Mouse (Mus musculus): ENCODE measurements around the gene Eif3l. TPM values are rescaled to one million over a fixed set of nuclear protein-coding genes. Genes with fewer than 3 reads are reported as not detected.
A peak's percentile ranks its signal among the peaks of the same experiment; 100 is the strongest.

Gene Eif3l
- polyA plus RNA-seq, 1 experiment from 2014 or later = 99.3 TPM

DNA sequence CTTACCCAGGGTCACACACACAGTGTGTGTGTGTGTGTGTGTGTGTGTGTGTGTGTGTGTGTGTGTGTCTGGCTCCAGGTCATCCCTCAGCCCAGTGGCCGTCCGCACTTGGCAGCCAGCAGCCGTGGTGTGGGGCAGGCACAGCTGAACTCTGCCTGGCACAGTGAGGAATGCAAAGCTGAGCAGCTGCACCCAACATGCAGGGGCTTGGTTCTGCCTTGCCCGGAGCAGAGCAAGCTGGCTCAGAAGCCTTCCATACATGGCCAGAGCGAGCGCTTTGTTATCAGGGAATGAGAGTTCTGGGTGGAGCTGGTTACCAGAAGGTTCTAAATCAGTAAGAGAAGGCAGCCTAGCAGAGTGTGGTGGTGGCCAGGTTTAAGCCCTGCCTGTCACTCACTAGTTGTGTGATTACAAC is 22.6 kb downstream of the Eif3l start:
- Histone ChIP-seq H3K36me3 (ENCODE audit: insufficient read depth, low read length) (peaks cover 11% of the 10 kb centered on the region; the same call in 1 of the 2 replicates), H3K9ac (replicated peaks; ENCODE audit: low read depth) (no peak overlapping the region), H3K27me3 (replicated peaks; ENCODE audit: insufficient read depth, low read length) (no peaks in the 10 kb centered on the region), H3K4me1 (ENCODE audit: insufficient read depth, low read depth, low read length) (peaks cover 19% of the 10 kb centered on the region), H3K27ac (ENCODE audit: low read length) (peak overlapping the region; percentile 51), H3K9me3 (ENCODE audit: low read length) (no peaks in the 10 kb centered on the region), H3K4me3 (ENCODE audit: low read depth, low read length) (no peak overlapping the region), H3K4me2 (replicated peaks; ENCODE audit: low read depth, low read length) (peak overlapping the region; percentile 20; the same call in 1 of the 2 replicates)
- TF ChIP-seq CTCF (IDR thresholded peaks at IDR 0.05) = no peak
- TF ChIP-seq EP300 (IDR thresholded peaks at IDR 0.05) = no peak
- ATAC-seq (peak; percentile 66), DNase-seq (ENCODE audit: low spot score) (peak; percentile 62)
- WGBS = 11% methylated on average over 6 of the region's 6 CpGs

DNA sequence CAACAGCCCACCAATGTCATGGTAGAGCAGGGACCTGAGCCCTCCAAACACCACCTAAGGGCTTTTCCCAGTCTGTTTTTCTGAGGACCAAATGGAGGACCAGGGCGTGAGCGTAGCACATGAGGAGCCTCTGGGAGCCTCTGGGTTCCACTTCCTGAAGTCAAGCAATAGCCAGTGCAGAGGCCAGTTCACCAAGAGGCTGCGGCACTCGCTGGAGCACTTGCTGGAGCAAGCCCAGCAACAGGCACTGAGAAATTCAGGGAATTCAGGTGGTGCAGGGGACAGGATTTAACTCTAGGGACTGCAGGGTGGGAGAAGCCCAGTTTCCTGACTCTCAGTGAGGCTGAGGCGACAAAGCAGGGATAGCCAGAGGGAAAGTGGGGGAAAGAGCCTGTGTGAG is 23.2 kb downstream of the Eif3l start:
- H3K36me3 ChIP-seq (ENCODE audit: insufficient read depth, low read length) = peaks cover 8% of the 10 kb centered on the region; the same call in 1 of the 2 replicates
- H3K4me2 ChIP-seq (replicated peaks; ENCODE audit: low read depth, low read length) = no peak overlapping the region
- ATAC-seq (no peak), DNase-seq (ENCODE audit: low spot score) (peak; percentile 25)
- H3K4me3 ChIP-seq (ENCODE audit: low read depth, low read length) = no peak overlapping the region
- no peaks in the 10 kb centered on the region for H3K27me3 ChIP-seq (replicated peaks; ENCODE audit: insufficient read depth, low read length)
- 36% methylated on average over 5 of the region's 5 CpGs for WGBS
- H3K9me3 ChIP-seq (ENCODE audit: low read length) = no peaks in the 10 kb centered on the region
- H3K27ac ChIP-seq (ENCODE audit: low read length) = peak overlapping the region; percentile 51
- TF ChIP-seq EP300 (IDR thresholded peaks at IDR 0.05) = no peak
- no peak overlapping the region for H3K9ac ChIP-seq (replicated peaks; ENCODE audit: low read depth)
- peaks cover 19% of the 10 kb centered on the region for H3K4me1 ChIP-seq (ENCODE audit: insufficient read depth, low read depth, low read length)

GRCm38 (mm10) chr15:79098868-79099267 is 23.9 kb downstream of the Eif3l start:
- peaks cover 5% of the 10 kb centered on the region; the same call in 1 of the 2 replicates for H3K36me3 ChIP-seq (ENCODE audit: insufficient read depth, low read length)
- H3K9me3 ChIP-seq (ENCODE audit: low read length) = no peaks in the 10 kb centered on the region
- TF ChIP-seq CTCF (IDR thresholded peaks at IDR 0.05) = no peak
- TF ChIP-seq EP300 (IDR thresholded peaks at IDR 0.05) = 0 out of 2 replicates have a peak, but pooled peaks have one; percentile 34
- H3K9ac ChIP-seq (replicated peaks; ENCODE audit: low read depth) = no peak overlapping the region
- peak overlapping the region; percentile 51 for H3K27ac ChIP-seq (ENCODE audit: low read length)
- 0 out of 2 replicates have a peak overlapping the region, but pooled peaks have one; percentile 11 for H3K4me2 ChIP-seq (replicated peaks; ENCODE audit: low read depth, low read length)
- H3K4me1 ChIP-seq (ENCODE audit: insufficient read depth, low read depth, low read length) = peaks cover 19% of the 10 kb centered on the region
- 34% methylated on average over 7 of the region's 7 CpGs for WGBS
- H3K27me3 ChIP-seq (replicated peaks; ENCODE audit: insufficient read depth, low read length) = no peaks in the 10 kb centered on the region
- no peak overlapping the region for H3K4me3 ChIP-seq (ENCODE audit: low read depth, low read length)
- ATAC-seq (peak; percentile 76), DNase-seq (ENCODE audit: low spot score) (peak; percentile 76)

GRCm38 (mm10) chr15:79099456-79099855 is 24.5 kb downstream of the Eif3l start:
- peak; percentile 37 for ATAC-seq

GRCm38 (mm10) chr15:79100391-79100790 is 25.4 kb downstream of the Eif3l start:
- no peaks in the 10 kb centered on the region for H3K36me3 ChIP-seq (ENCODE audit: insufficient read depth, low read length)
- ATAC-seq (no peak), DNase-seq (ENCODE audit: low spot score) (no peak)
- H3K9me3 ChIP-seq (ENCODE audit: low read length) = no peaks in the 10 kb centered on the region
- no peak for TF ChIP-seq CTCF (IDR thresholded peaks at IDR 0.05)
- no peak for TF ChIP-seq EP300 (IDR thresholded peaks at IDR 0.05)
- WGBS = 81% methylated on average over 4 of the region's 4 CpGs
- no peak overlapping the region for H3K4me3 ChIP-seq (ENCODE audit: low read depth, low read length)
- H3K27me3 ChIP-seq (replicated peaks; ENCODE audit: insufficient read depth, low read length) = no peaks in the 10 kb centered on the region
- H3K27ac ChIP-seq (ENCODE audit: low read length) = no peak overlapping the region
- no peak overlapping the region for H3K9ac ChIP-seq (replicated peaks; ENCODE audit: low read depth)
- H3K4me2 ChIP-seq (replicated peaks; ENCODE audit: low read depth, low read length) = no peak overlapping the region
- H3K4me1 ChIP-seq (ENCODE audit: insufficient read depth, low read depth, low read length) = peaks cover 19% of the 10 kb centered on the region

More at GRCm38 (mm10) chr15:79099456-79099855, 24.5 kb downstream of the Eif3l start:
- Histone ChIP-seq H3K4me3 (ENCODE audit: low read depth, low read length) (no peak overlapping the region), H3K36me3 (ENCODE audit: insufficient read depth, low read length) (no peaks in the 10 kb centered on the region), H3K27ac (ENCODE audit: low read length) (peak overlapping the region; percentile 51), H3K27me3 (replicated peaks; ENCODE audit: insufficient read depth, low read length) (no peaks in the 10 kb centered on the region), H3K4me1 (ENCODE audit: insufficient read depth, low read depth, low read length) (peaks cover 19% of the 10 kb centered on the region), H3K9ac (replicated peaks; ENCODE audit: low read depth) (no peak overlapping the region), H3K4me2 (replicated peaks; ENCODE audit: low read depth, low read length) (no peak overlapping the region), H3K9me3 (ENCODE audit: low read length) (no peaks in the 10 kb centered on the region)
- 36% methylated on average over 4 of the region's 4 CpGs for WGBS
- 0 out of 2 replicates have a peak, but pooled peaks have one; percentile 38 for TF ChIP-seq EP300 (IDR thresholded peaks at IDR 0.05)
- no peak for TF ChIP-seq CTCF (IDR thresholded peaks at IDR 0.05)
- DNase-seq (ENCODE audit: low spot score) = peak; percentile 50

- no peaks in the 10 kb centered on the region for H3K9me3 ChIP-seq (ENCODE audit: low read length)
- H3K27ac ChIP-seq (ENCODE audit: low read length) = peak overlapping the region; percentile 15; the same call in 1 of the 2 replicates
- H3K4me3 ChIP-seq (ENCODE audit: low read depth, low read length) = no peak overlapping the region
- peaks cover 19% of the 10 kb centered on the region for H3K4me1 ChIP-seq (ENCODE audit: insufficient read depth, low read depth, low read length)
- H3K9ac ChIP-seq (replicated peaks; ENCODE audit: low read depth) = no peak overlapping the region
- no peaks in the 10 kb centered on the region for H3K27me3 ChIP-seq (replicated peaks; ENCODE audit: insufficient read depth, low read length)
- H3K36me3 ChIP-seq (ENCODE audit: insufficient read depth, low read length) = no peaks in the 10 kb centered on the region
- DNase-seq (ENCODE audit: low spot score) (no peak), ATAC-seq (no peak)
- H3K4me2 ChIP-seq (replicated peaks; ENCODE audit: low read depth, low read length) = no peak overlapping the region
- TF ChIP-seq CTCF (IDR thresholded peaks at IDR 0.05) (no peak), EP300 (IDR thresholded peaks at IDR 0.05) (no peak)
Measured at GRCm38 (mm10) chr15:79101531-79101930, 26.6 kb downstream of the Eif3l start.

Measured in lung, postnatal 0 days (tissue).